Mouse (Mus musculus) thymus, adult 2 months (tissue): ENCODE measurements around the gene Tarbp2.

Source experiments
- CTCF ChIP-seq: fragments of 200-500 bp; IDR thresholded peaks from 2 replicates; pipeline ENCODE4 v1.5.1; 2012; ENCODE audit warnings: mild to moderate bottlenecking, control low read depth, low read length, moderate library complexity, borderline replicate concordance; ENCODE audit not compliant: control insufficient read depth, poor library complexity, insufficient read depth; ENCODE audit errors: extremely low read depth
- POLR2A ChIP-seq: fragments of 200-500 bp; IDR thresholded peaks from 2 replicates; pipeline ENCODE4 v1.6.1; 2012; ENCODE audit warnings: mild to moderate bottlenecking, low read length, control low read depth, moderate library complexity; ENCODE audit not compliant: control insufficient read depth, poor library complexity, insufficient read depth; ENCODE audit errors: extremely low read depth

DNA sequence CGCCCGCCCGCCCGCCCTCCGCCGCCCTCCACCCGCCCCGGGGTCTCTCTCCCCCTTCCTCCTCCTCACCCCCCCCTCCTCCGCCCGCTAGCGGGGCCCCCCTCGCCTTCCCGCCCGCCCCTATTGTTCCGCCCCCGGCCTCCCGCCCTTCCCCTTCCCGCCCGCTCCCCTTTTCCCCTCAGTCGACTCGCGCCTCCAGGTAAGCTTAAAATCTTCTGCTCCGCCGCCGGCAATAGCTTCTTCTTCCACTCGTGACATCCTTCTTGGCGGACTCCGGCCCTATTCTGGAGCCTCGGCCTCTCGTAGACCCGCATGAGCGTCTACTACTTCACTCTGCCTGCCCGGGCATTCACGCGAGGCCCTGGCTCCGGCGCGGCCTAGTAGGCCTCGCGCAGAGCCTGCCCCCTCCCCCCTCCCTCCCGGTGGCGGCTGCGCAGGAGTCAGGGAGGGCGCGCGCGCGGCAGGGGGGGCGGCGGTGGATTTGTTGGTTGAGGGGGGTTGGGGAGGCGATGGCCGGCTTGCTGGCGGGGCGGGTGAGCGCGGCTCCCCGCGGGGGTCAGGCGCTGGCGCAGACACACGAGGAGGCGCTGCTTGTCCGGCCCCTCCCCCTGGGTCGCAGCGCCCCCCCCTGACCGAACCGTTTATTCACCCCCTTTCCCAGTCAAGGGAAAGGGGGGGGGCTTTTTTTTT is 47.2 kb upstream of the Tarbp2 start:
- TF ChIP-seq POLR2A (0 out of 2 replicates have a peak, but pooled peaks have one; percentile 8), CTCF (0 out of 2 replicates have a peak, but pooled peaks have one; percentile 17)
